Mouse (Mus musculus): ENCODE measurements around the gene Tnfaip1. TPM values are rescaled to one million over a fixed set of nuclear protein-coding genes. Genes with fewer than 3 reads are reported as not detected.
"Not testable (repeated sequence)": the region's sequence is repeated elsewhere in the genome, so short reads cannot be mapped to it uniquely, and the experiment has no call there.

Gene Tnfaip1
- polyA plus RNA-seq (2014; fragmentation: Nextera tagmentation; extraction: Ambion mirVana) = 91.6 and 91.9 TPM in 2 replicates

GRCm38 (mm10) chr11:78536080-78536689, at the start of gene Tnfaip1, which contains the start of gene Ift20:
Tnfaip1 (minus strand) TSS chr11:78536332.
Ift20 (plus strand) TSS chr11:78536361.
- no peaks in the 10 kb centered on the region for H3K36me3 ChIP-seq (replicated peaks; ENCODE audit: control insufficient read depth, insufficient read depth, low read depth, low read length)
- DNase-seq (ENCODE audit: low spot score) (peak; percentile 99), ATAC-seq (replicated peaks; ENCODE audit: insufficient number of reproducible peaks, low FRiP score, low TSS enrichment, low read depth) (peak; percentile 98)
- H3K27ac ChIP-seq (replicated peaks; ENCODE audit: low read depth, low read length) = peak within 1 kb of the TSS; percentile 75
- no peaks in the 10 kb centered on the region for H3K9me3 ChIP-seq (replicated peaks; ENCODE audit: control insufficient read depth, low read length)
- H3K4me1 ChIP-seq (ENCODE audit: control insufficient read depth, insufficient read depth, low read length) = no peaks in the 10 kb centered on the region; the same call in 1 of the 2 replicates
- under 1% methylated on average over 52 of the region's 52 CpGs for WGBS
- peak within 1 kb of the TSS; percentile 75 for H3K4me2 ChIP-seq (ENCODE audit: low read depth, low read length)
- peak within 1 kb of the TSS; percentile 83 for H3K4me3 ChIP-seq (ENCODE audit: low read depth, low read length)
- peak within 1 kb of the TSS; percentile 87 for H3K9ac ChIP-seq (replicated peaks; ENCODE audit: low read length)
- H3K27me3 ChIP-seq (ENCODE audit: control insufficient read depth, insufficient read depth, low read length) = no peaks in the 10 kb centered on the region

- Histone ChIP-seq H3K4me3 (ENCODE audit: low read depth, low read length) (no peak overlapping the region), H3K9me3 (replicated peaks; ENCODE audit: control insufficient read depth, low read length) (no peaks in the 10 kb centered on the region), H3K27me3 (ENCODE audit: control insufficient read depth, insufficient read depth, low read length) (no peaks in the 10 kb centered on the region), H3K4me1 (ENCODE audit: control insufficient read depth, insufficient read depth, low read length) (no peaks in the 10 kb centered on the region), H3K4me2 (ENCODE audit: low read depth, low read length) (no peak overlapping the region), H3K36me3 (replicated peaks; ENCODE audit: control insufficient read depth, insufficient read depth, low read depth, low read length) (no peaks in the 10 kb centered on the region; the same call in 1 of the 2 replicates), H3K27ac (replicated peaks; ENCODE audit: low read depth, low read length) (no peak overlapping the region), H3K9ac (replicated peaks; ENCODE audit: low read length) (no peak overlapping the region)
- ATAC-seq (replicated peaks; ENCODE audit: insufficient number of reproducible peaks, low FRiP score, low TSS enrichment, low read depth) = no peak
- 91% methylated on average over 6 of the region's 6 CpGs for WGBS
- no peak for DNase-seq (ENCODE audit: low spot score)
Measured at GRCm38 (mm10) chr11:78582848-78583247, 46.7 kb upstream of the Tnfaip1 start.

GRCm38 (mm10) chr11:78574975-78575374, 38.8 kb upstream of the Tnfaip1 start:
- no peaks in the 10 kb centered on the region for H3K4me1 ChIP-seq (ENCODE audit: control insufficient read depth, insufficient read depth, low read length)
- WGBS = 68% methylated on average over 2 of the region's 2 CpGs
- no peak overlapping the region for H3K4me3 ChIP-seq (ENCODE audit: low read depth, low read length)
- ATAC-seq (replicated peaks; ENCODE audit: insufficient number of reproducible peaks, low FRiP score, low TSS enrichment, low read depth) (no peak), DNase-seq (ENCODE audit: low spot score) (no peak)
- no peak overlapping the region for H3K27ac ChIP-seq (replicated peaks; ENCODE audit: low read depth, low read length)
- H3K4me2 ChIP-seq (ENCODE audit: low read depth, low read length) = no peak overlapping the region
- no peaks in the 10 kb centered on the region; the same call in 1 of the 2 replicates for H3K36me3 ChIP-seq (replicated peaks; ENCODE audit: control insufficient read depth, insufficient read depth, low read depth, low read length)
- H3K27me3 ChIP-seq (ENCODE audit: control insufficient read depth, insufficient read depth, low read length) = no peaks in the 10 kb centered on the region
- H3K9ac ChIP-seq (replicated peaks; ENCODE audit: low read length) = no peak overlapping the region
- no peaks in the 10 kb centered on the region for H3K9me3 ChIP-seq (replicated peaks; ENCODE audit: control insufficient read depth, low read length)

- Histone ChIP-seq H3K27me3 (ENCODE audit: control insufficient read depth, insufficient read depth, low read length) (no peaks in the 10 kb centered on the region), H3K27ac (replicated peaks; ENCODE audit: low read depth, low read length) (no peak overlapping the region), H3K4me3 (ENCODE audit: low read depth, low read length) (no peak overlapping the region), H3K9ac (replicated peaks; ENCODE audit: low read length) (no peak overlapping the region), H3K36me3 (replicated peaks; ENCODE audit: control insufficient read depth, insufficient read depth, low read depth, low read length) (no peaks in the 10 kb centered on the region; the same call in 1 of the 2 replicates), H3K9me3 (replicated peaks; ENCODE audit: control insufficient read depth, low read length) (no peaks in the 10 kb centered on the region), H3K4me1 (ENCODE audit: control insufficient read depth, insufficient read depth, low read length) (no peaks in the 10 kb centered on the region), H3K4me2 (ENCODE audit: low read depth, low read length) (no peak overlapping the region)
- DNase-seq (ENCODE audit: low spot score) (no peak), ATAC-seq (replicated peaks; ENCODE audit: insufficient number of reproducible peaks, low FRiP score, low TSS enrichment, low read depth) (no peak)
- WGBS = 92% methylated on average over 3 of the region's 3 CpGs
Measured at GRCm38 (mm10) chr11:78574536-78574935, 38.4 kb upstream of the Tnfaip1 start.

GRCm38 (mm10) chr11:78574031-78574430, 37.9 kb upstream of the Tnfaip1 start:
- not testable (repeated sequence) for H3K27ac ChIP-seq (replicated peaks; ENCODE audit: low read depth, low read length); H3K9me3 ChIP-seq (replicated peaks; ENCODE audit: control insufficient read depth, low read length); H3K4me3 ChIP-seq (ENCODE audit: low read depth, low read length); H3K36me3 ChIP-seq (replicated peaks; ENCODE audit: control insufficient read depth, insufficient read depth, low read depth, low read length); DNase-seq (ENCODE audit: low spot score); H3K4me1 ChIP-seq (ENCODE audit: control insufficient read depth, insufficient read depth, low read length); ATAC-seq (replicated peaks; ENCODE audit: insufficient number of reproducible peaks, low FRiP score, low TSS enrichment, low read depth); H3K9ac ChIP-seq (replicated peaks; ENCODE audit: low read length); H3K27me3 ChIP-seq (ENCODE audit: control insufficient read depth, insufficient read depth, low read length); H3K4me2 ChIP-seq (ENCODE audit: low read depth, low read length)
- 90% methylated on average over 3 of the region's 4 CpGs for WGBS

GRCm38 (mm10) chr11:78571854-78572253, 35.7 kb upstream of the Tnfaip1 start:
- Histone ChIP-seq H3K27me3 (ENCODE audit: control insufficient read depth, insufficient read depth, low read length) (no peaks in the 10 kb centered on the region), H3K4me2 (ENCODE audit: low read depth, low read length) (no peak overlapping the region), H3K27ac (replicated peaks; ENCODE audit: low read depth, low read length) (no peak overlapping the region), H3K9ac (replicated peaks; ENCODE audit: low read length) (no peak overlapping the region), H3K4me3 (ENCODE audit: low read depth, low read length) (no peak overlapping the region), H3K36me3 (replicated peaks; ENCODE audit: control insufficient read depth, insufficient read depth, low read depth, low read length) (no peaks in the 10 kb centered on the region; the same call in 1 of the 2 replicates), H3K4me1 (ENCODE audit: control insufficient read depth, insufficient read depth, low read length) (no peaks in the 10 kb centered on the region), H3K9me3 (replicated peaks; ENCODE audit: control insufficient read depth, low read length) (no peaks in the 10 kb centered on the region)
- WGBS = 87% methylated on average over 6 of the region's 6 CpGs
- DNase-seq (ENCODE audit: low spot score) (no peak), ATAC-seq (replicated peaks; ENCODE audit: insufficient number of reproducible peaks, low FRiP score, low TSS enrichment, low read depth) (no peak)

GRCm38 (mm10) chr11:78571441-78571840, 35.3 kb upstream of the Tnfaip1 start:
- no peaks in the 10 kb centered on the region; the same call in 1 of the 2 replicates for H3K36me3 ChIP-seq (replicated peaks; ENCODE audit: control insufficient read depth, insufficient read depth, low read depth, low read length)

GRCm38 (mm10) chr11:78569806-78570205, 33.7 kb upstream of the Tnfaip1 start:
- no peaks in the 10 kb centered on the region for H3K9me3 ChIP-seq (replicated peaks; ENCODE audit: control insufficient read depth, low read length)
- H3K27ac ChIP-seq (replicated peaks; ENCODE audit: low read depth, low read length) = no peak overlapping the region
- H3K4me1 ChIP-seq (ENCODE audit: control insufficient read depth, insufficient read depth, low read length) = no peaks in the 10 kb centered on the region
- ATAC-seq (replicated peaks; ENCODE audit: insufficient number of reproducible peaks, low FRiP score, low TSS enrichment, low read depth) = no peak
- no peak overlapping the region for H3K4me2 ChIP-seq (ENCODE audit: low read depth, low read length)
- no peaks in the 10 kb centered on the region; the same call in 1 of the 2 replicates for H3K36me3 ChIP-seq (replicated peaks; ENCODE audit: control insufficient read depth, insufficient read depth, low read depth, low read length)
- no peak for DNase-seq (ENCODE audit: low spot score)
- 47% methylated on average over 3 of the region's 3 CpGs for WGBS
- H3K9ac ChIP-seq (replicated peaks; ENCODE audit: low read length) = no peak overlapping the region
- H3K4me3 ChIP-seq (ENCODE audit: low read depth, low read length) = no peak overlapping the region
- H3K27me3 ChIP-seq (ENCODE audit: control insufficient read depth, insufficient read depth, low read length) = no peaks in the 10 kb centered on the region

More at GRCm38 (mm10) chr11:78571441-78571840, 35.3 kb upstream of the Tnfaip1 start:
- Histone ChIP-seq H3K9ac (replicated peaks; ENCODE audit: low read length) (no peak overlapping the region), H3K27me3 (ENCODE audit: control insufficient read depth, insufficient read depth, low read length) (no peaks in the 10 kb centered on the region), H3K4me3 (ENCODE audit: low read depth, low read length) (no peak overlapping the region), H3K4me2 (ENCODE audit: low read depth, low read length) (no peak overlapping the region), H3K9me3 (replicated peaks; ENCODE audit: control insufficient read depth, low read length) (no peaks in the 10 kb centered on the region), H3K4me1 (ENCODE audit: control insufficient read depth, insufficient read depth, low read length) (no peaks in the 10 kb centered on the region), H3K27ac (replicated peaks; ENCODE audit: low read depth, low read length) (no peak overlapping the region)
- 95% methylated on average over 8 of the region's 8 CpGs for WGBS
- DNase-seq (ENCODE audit: low spot score) (no peak), ATAC-seq (replicated peaks; ENCODE audit: insufficient number of reproducible peaks, low FRiP score, low TSS enrichment, low read depth) (no peak)

All from embryonic facial prominence, embryonic 11.5 days (tissue).